Mouse (Mus musculus): ENCODE measurements around the gene Pwp1. TPM values are rescaled to one million over a fixed set of nuclear protein-coding genes. Genes with fewer than 3 reads are reported as not detected.

The Pwp1 gene
- total RNA-seq, 2 experiments from 2014 or later, result 18.3 to 20.7 TPM

- Histone ChIP-seq H3K27ac (peak within 1 kb of the TSS; percentile 83; the same call in 1 of the 2 replicates), H3K4me3 (peak within 1 kb of the TSS; percentile 63)
- peak; percentile 34 for TF ChIP-seq CTCF (conservative IDR thresholded peaks at IDR 0.05)
- no peak for DNase-seq (ENCODE audit: low spot score in 2 of 2)
These were observed 98.6 kb downstream of the Pwp1 start, which contains the start of gene Ascl4 for GRCm38 (mm10) chr10:85927676-85928445. Gene Ascl4 (plus strand): TSS chr10:85927681.

- Histone ChIP-seq H3K27ac (peak overlapping the region; percentile 83), H3K4me3 (peak overlapping the region; percentile 63)
- TF ChIP-seq CTCF (conservative IDR thresholded peaks at IDR 0.05), result peak; percentile 90
- DNase-seq (ENCODE audit: low spot score in 2 of 2), result peak; percentile 68 to 75
These were observed 99.4 kb downstream of the Pwp1 start for GRCm38 (mm10) chr10:85928499-85929207.

GRCm38 (mm10) chr10:85929208-85929591 is 99.9 kb downstream of the Pwp1 start:
- no peak for DNase-seq (ENCODE audit: low spot score in 2 of 2)
- Histone ChIP-seq H3K27ac (no peak overlapping the region), H3K4me3 (peak overlapping the region; percentile 63)
- no peak for TF ChIP-seq CTCF (conservative IDR thresholded peaks at IDR 0.05)

- no peak for DNase-seq (ENCODE audit: low spot score in 2 of 2)
These were observed 100.7 kb downstream of the Pwp1 start for GRCm38 (mm10) chr10:85929962-85930361.

GRCm38 (mm10) chr10:85936280-85936965 is 107.1 kb downstream of the Pwp1 start:
- Histone ChIP-seq H3K4me3 (no peak overlapping the region), H3K27ac (no peak overlapping the region)
- no peak for DNase-seq (ENCODE audit: low spot score in 2 of 2)
- no peak for TF ChIP-seq CTCF (conservative IDR thresholded peaks at IDR 0.05)

More at GRCm38 (mm10) chr10:85929962-85930361, 100.7 kb downstream of the Pwp1 start:
- Histone ChIP-seq H3K4me3 (no peak overlapping the region), H3K27ac (no peak overlapping the region)
- no peak for TF ChIP-seq CTCF (conservative IDR thresholded peaks at IDR 0.05)

Other genes with a start within 250 kb of the Pwp1 start
- gene Prdm4, start 87.6 kb downstream of the Pwp1 start, total RNA-seq (2021), result 10 to 100 TPM; 26.2 to 28.6 TPM
- gene Ascl4, start 98.2 kb downstream of the Pwp1 start, total RNA-seq (2021), result 1 to 10 TPM in 1 of 2 experiments, under 1 TPM in 1; 0.49 to 1.1 TPM
- gene Rtcb, start 128.3 kb downstream of the Pwp1 start, total RNA-seq (2021), result 100 to 1,000 TPM; 113 to 115 TPM
- gene Bpifc, start 182.4 kb downstream of the Pwp1 start, total RNA-seq (2021), result not detected
- gene Fbxo7, start 192.5 kb downstream of the Pwp1 start, total RNA-seq (2021), result 10 to 100 TPM; 23.5 to 25.3 TPM